Mouse (Mus musculus): ENCODE data around the gene Fbrsl1. TPM values are rescaled to one million over a fixed set of nuclear protein-coding genes. Genes with fewer than 3 reads are reported as not detected.

Gene Fbrsl1
- polyA plus RNA-seq, 1 experiment from 2014 or later: 12.1 TPM

DNA sequence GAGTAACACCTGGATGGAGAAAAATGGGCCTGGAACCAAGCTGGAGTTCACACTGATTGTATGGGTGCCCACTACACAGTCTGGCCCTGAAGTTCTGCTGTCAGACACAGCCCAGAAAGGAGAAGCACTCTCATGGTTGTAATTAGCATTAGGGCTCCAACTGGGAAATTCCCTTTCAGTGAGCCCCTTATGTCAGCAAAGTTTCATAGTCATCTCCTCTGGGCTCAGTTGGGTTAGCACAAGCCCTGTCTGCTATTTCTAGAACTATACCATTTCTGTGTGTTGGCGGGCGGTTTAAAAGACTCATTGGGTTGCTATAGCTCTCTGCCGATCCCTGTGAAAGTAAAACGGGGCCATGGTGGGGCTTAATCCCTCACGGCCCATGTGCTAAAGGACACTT lies 24.1 kb downstream of the Fbrsl1 start:
- no peak overlapping the region for H3K9ac ChIP-seq
- no peaks in the 10 kb centered on the region for H3K9me3 ChIP-seq
- no peak overlapping the region for H3K27ac ChIP-seq
- no peak overlapping the region for H3K4me2 ChIP-seq
- H3K27me3 ChIP-seq: no peaks in the 10 kb centered on the region
- 84% methylated on average over 5 of the region's 5 CpGs for WGBS
- no peak for ATAC-seq (ENCODE audit: insufficient number of reproducible peaks, low FRiP score, low TSS enrichment, low read depth)
- no peak overlapping the region for H3K4me3 ChIP-seq
- peaks cover 5% of the 10 kb centered on the region; the same call in 1 of the 2 replicates for H3K4me1 ChIP-seq
- no peaks in the 10 kb centered on the region for H3K36me3 ChIP-seq

DNA sequence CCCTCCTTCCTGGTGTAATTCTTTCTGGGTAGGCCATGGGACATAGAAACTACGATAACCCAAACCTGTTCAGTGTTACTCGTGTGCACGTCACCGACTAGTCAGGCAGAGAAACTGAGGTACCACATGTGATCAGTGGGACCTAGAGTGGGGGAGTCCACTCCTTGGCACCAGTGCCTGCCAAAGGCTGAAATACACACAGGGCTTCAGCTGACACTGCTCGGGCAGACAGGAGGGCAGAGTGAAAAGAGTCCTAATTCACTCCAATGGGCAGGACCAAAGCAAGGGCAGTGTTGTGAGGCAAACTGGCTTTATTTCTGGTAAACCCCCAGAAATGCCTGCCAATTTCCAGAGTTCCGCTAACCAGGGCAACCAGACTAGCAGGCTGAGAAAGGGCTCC lies 26.9 kb downstream of the Fbrsl1 start:
- WGBS: 92% methylated on average over 6 of the region's 6 CpGs

DNA sequence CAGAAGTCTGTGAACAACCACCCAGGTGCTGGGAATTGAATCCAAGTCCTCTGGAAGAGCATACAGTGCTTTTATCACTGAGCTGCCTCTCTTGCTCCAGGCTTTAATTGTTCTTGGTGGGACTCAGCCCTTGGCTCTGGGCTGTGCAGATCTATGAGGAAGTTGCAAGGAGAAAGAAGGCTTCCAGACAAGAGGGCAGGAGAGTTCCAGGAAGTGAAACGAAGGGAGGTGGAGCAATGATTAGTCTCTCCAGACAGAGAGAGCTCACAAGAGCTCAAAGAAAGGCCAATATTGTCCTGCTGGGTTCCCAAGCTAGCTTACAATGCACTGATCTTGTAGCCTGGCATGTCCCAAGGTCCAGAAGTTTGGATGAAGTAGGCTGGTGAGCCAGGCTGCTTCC lies 27.4 kb downstream of the Fbrsl1 start:
- no peak overlapping the region for H3K4me3 ChIP-seq
- H3K36me3 ChIP-seq: no peaks in the 10 kb centered on the region
- no peak overlapping the region for H3K4me2 ChIP-seq
- H3K9ac ChIP-seq: no peak overlapping the region
- WGBS: 74% methylated on average over 1 of the region's 1 CpGs
- no peak overlapping the region for H3K27ac ChIP-seq
- no peaks in the 10 kb centered on the region for H3K27me3 ChIP-seq
- ATAC-seq (ENCODE audit: insufficient number of reproducible peaks, low FRiP score, low TSS enrichment, low read depth): no peak
- no peaks in the 10 kb centered on the region for H3K9me3 ChIP-seq
- peaks cover 22% of the 10 kb centered on the region for H3K4me1 ChIP-seq

More for the DNA sequence above, 26.9 kb downstream of the Fbrsl1 start:
- no peak overlapping the region for H3K27ac ChIP-seq
- no peak for ATAC-seq (ENCODE audit: insufficient number of reproducible peaks, low FRiP score, low TSS enrichment, low read depth)
- no peaks in the 10 kb centered on the region for H3K27me3 ChIP-seq
- H3K9ac ChIP-seq: no peak overlapping the region
- H3K36me3 ChIP-seq: no peaks in the 10 kb centered on the region
- H3K9me3 ChIP-seq: no peaks in the 10 kb centered on the region
- peaks cover 19% of the 10 kb centered on the region for H3K4me1 ChIP-seq
- no peak overlapping the region for H3K4me2 ChIP-seq
- no peak overlapping the region for H3K4me3 ChIP-seq

- Histone ChIP-seq H3K9me3 (no peaks in the 10 kb centered on the region), H3K4me1 (peaks cover 30% of the 10 kb centered on the region), H3K36me3 (0 out of 2 replicates have a peak, but pooled peaks cover 5% of the 10 kb centered on the region), H3K9ac (no peak overlapping the region), H3K4me3 (no peak overlapping the region), H3K4me2 (no peak overlapping the region), H3K27ac (no peak overlapping the region), H3K27me3 (no peaks in the 10 kb centered on the region)
- WGBS: 61% methylated on average over 4 of the region's 4 CpGs
- no peak for ATAC-seq (ENCODE audit: insufficient number of reproducible peaks, low FRiP score, low TSS enrichment, low read depth)
Measured at GRCm38 (mm10) chr5:110420201-110420600, 28.1 kb downstream of the Fbrsl1 start.

DNA sequence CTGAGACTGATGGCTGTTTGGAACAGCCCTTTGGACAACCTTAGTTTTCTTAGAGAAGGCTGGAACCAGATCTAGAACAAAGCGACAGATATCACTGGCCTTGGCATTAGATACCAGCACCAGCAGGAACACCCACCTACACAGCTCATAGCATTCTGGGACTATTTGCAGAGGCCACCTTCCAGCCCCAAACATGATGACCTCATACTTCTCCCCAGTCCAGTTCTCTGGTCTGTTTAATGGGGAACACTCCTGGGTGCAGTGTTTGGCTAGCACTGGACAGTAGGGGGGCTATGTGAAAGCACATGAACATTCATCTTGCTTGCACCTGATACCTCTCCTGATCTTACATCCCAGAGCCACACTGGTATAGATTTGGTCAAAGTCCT lies 29.8 kb downstream of the Fbrsl1 start:
- Histone ChIP-seq H3K4me2 (no peak overlapping the region), H3K4me3 (no peak overlapping the region), H3K9me3 (no peaks in the 10 kb centered on the region), H3K36me3 (0 out of 2 replicates have a peak, but pooled peaks cover 5% of the 10 kb centered on the region), H3K27ac (no peak overlapping the region), H3K4me1 (peaks cover 37% of the 10 kb centered on the region), H3K9ac (no peak overlapping the region), H3K27me3 (no peaks in the 10 kb centered on the region)
- no peak for ATAC-seq (ENCODE audit: insufficient number of reproducible peaks, low FRiP score, low TSS enrichment, low read depth)
- 89% methylated on average over 1 of the region's 1 CpGs for WGBS

- Histone ChIP-seq H3K4me1 (peaks cover 40% of the 10 kb centered on the region), H3K4me2 (no peak overlapping the region), H3K4me3 (no peak overlapping the region), H3K9me3 (no peaks in the 10 kb centered on the region), H3K27ac (no peak overlapping the region), H3K9ac (no peak overlapping the region), H3K27me3 (no peaks in the 10 kb centered on the region), H3K36me3 (0 out of 2 replicates have a peak, but pooled peaks cover 5% of the 10 kb centered on the region)
- 51% methylated on average over 14 of the region's 14 CpGs for WGBS
- ATAC-seq (ENCODE audit: insufficient number of reproducible peaks, low FRiP score, low TSS enrichment, low read depth): no peak
Measured at GRCm38 (mm10) chr5:110417756-110418522, 30.4 kb downstream of the Fbrsl1 start.

DNA sequence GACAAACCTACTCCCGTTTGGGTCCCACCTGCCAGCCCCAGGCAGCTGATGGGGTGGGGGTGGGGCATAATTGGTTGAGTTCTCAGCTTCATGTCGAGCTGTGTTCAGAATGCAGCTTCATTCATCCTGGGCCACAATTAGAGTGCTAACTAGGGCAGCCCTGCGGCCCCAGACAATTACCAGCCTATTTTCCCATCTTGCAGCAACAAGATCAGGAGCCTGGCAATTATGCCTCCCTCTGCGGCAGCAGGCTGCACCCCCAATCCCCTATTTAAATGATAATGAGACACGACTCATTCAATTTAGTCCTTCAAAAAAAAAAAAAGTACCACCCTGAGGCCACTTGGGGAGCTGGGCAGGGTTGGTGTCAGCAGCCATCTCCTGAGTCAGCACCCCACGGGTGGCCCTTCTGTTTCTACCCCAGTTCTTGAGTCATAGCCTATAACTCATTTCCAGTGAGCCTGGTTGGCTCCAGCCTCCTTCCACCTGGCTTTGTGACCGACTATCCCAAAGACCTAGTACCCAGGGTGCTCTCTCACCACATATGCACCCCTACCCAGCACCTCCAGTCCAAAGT lies 31.4 kb downstream of the Fbrsl1 start:
- no peak overlapping the region for H3K4me3 ChIP-seq
- H3K27me3 ChIP-seq: no peaks in the 10 kb centered on the region
- H3K27ac ChIP-seq: no peak overlapping the region
- no peak overlapping the region for H3K9ac ChIP-seq
- peaks cover 40% of the 10 kb centered on the region for H3K4me1 ChIP-seq
- no peaks in the 10 kb centered on the region for H3K9me3 ChIP-seq
- 0 out of 2 replicates have a peak, but pooled peaks cover 5% of the 10 kb centered on the region for H3K36me3 ChIP-seq
- ATAC-seq (ENCODE audit: insufficient number of reproducible peaks, low FRiP score, low TSS enrichment, low read depth): no peak
- no peak overlapping the region for H3K4me2 ChIP-seq
- WGBS: 14% methylated on average over 7 of the region's 7 CpGs

GRCm38 (mm10) chr5:110415806-110416700 lies 32.2 kb downstream of the Fbrsl1 start:
- 54% methylated on average over 13 of the region's 13 CpGs for WGBS
- Histone ChIP-seq H3K9me3 (no peaks in the 10 kb centered on the region), H3K4me1 (peaks cover 40% of the 10 kb centered on the region)

DNA sequence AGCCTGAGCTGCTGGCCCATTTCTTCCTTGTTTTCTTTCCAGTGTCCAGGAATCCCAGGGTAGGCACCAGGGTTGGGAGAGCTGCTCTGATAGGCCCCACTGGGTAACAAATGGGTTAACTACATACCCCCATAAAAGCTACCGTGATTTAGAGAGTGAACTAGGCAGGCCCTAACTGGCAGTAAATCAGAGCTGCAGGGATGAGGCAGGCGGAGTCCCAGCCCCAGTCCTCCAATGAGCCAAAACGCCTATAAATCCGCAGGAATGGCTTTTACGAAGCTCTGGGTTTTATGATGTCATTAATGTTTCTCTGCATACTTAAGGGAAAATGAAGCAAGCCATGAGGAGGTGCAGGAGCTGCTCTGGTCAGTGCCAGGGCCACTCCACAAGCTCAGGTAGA lies 33.3 kb downstream of the Fbrsl1 start:
- no peak overlapping the region for H3K4me2 ChIP-seq
- no peak overlapping the region for H3K4me3 ChIP-seq
- H3K9ac ChIP-seq: no peak overlapping the region
- 24% methylated on average over 5 of the region's 5 CpGs for WGBS
- peaks cover 36% of the 10 kb centered on the region for H3K4me1 ChIP-seq
- H3K9me3 ChIP-seq: no peaks in the 10 kb centered on the region
- H3K36me3 ChIP-seq: peaks cover 5% of the 10 kb centered on the region; the same call in 1 of the 2 replicates
- H3K27me3 ChIP-seq: no peaks in the 10 kb centered on the region
- H3K27ac ChIP-seq: no peak overlapping the region
- ATAC-seq (ENCODE audit: insufficient number of reproducible peaks, low FRiP score, low TSS enrichment, low read depth): 0 out of 2 replicates have a peak, but pooled peaks have one; percentile 9

More at GRCm38 (mm10) chr5:110415806-110416700, 32.2 kb downstream of the Fbrsl1 start:
- 0 out of 2 replicates have a peak, but pooled peaks cover 5% of the 10 kb centered on the region for H3K36me3 ChIP-seq
- no peak overlapping the region for H3K4me3 ChIP-seq
- H3K9ac ChIP-seq: no peak overlapping the region
- H3K4me2 ChIP-seq: no peak overlapping the region
- H3K27ac ChIP-seq: no peak overlapping the region
- no peaks in the 10 kb centered on the region for H3K27me3 ChIP-seq
- ATAC-seq (ENCODE audit: insufficient number of reproducible peaks, low FRiP score, low TSS enrichment, low read depth): no peak; the same call in 1 of the 2 replicates

GRCm38 (mm10) chr5:110413018-110413417 lies 35.3 kb downstream of the Fbrsl1 start:
- ATAC-seq (ENCODE audit: insufficient number of reproducible peaks, low FRiP score, low TSS enrichment, low read depth): no peak
- 83% methylated on average over 14 of the region's 14 CpGs for WGBS
- peaks cover 36% of the 10 kb centered on the region for H3K4me1 ChIP-seq

GRCm38 (mm10) chr5:110410386-110410785 lies 37.9 kb downstream of the Fbrsl1 start:
- Histone ChIP-seq H3K27me3 (no peaks in the 10 kb centered on the region), H3K36me3 (peaks cover 4% of the 10 kb centered on the region; the same call in 1 of the 2 replicates), H3K27ac (no peak overlapping the region), H3K4me2 (no peak overlapping the region), H3K9ac (no peak overlapping the region), H3K4me1 (peaks cover 13% of the 10 kb centered on the region), H3K4me3 (no peak overlapping the region), H3K9me3 (no peaks in the 10 kb centered on the region)
- no peak for ATAC-seq (ENCODE audit: insufficient number of reproducible peaks, low FRiP score, low TSS enrichment, low read depth)
- WGBS: 83% methylated on average over 5 of the region's 5 CpGs

More at GRCm38 (mm10) chr5:110413018-110413417, 35.3 kb downstream of the Fbrsl1 start:
- Histone ChIP-seq H3K4me2 (no peak overlapping the region), H3K36me3 (peaks cover 7% of the 10 kb centered on the region; the same call in 1 of the 2 replicates), H3K27me3 (no peaks in the 10 kb centered on the region), H3K9me3 (no peaks in the 10 kb centered on the region), H3K9ac (no peak overlapping the region), H3K4me3 (no peak overlapping the region), H3K27ac (no peak overlapping the region)
